ENCODE assay signal across 17 mouse cellular contexts in the genomic region with DNA sequence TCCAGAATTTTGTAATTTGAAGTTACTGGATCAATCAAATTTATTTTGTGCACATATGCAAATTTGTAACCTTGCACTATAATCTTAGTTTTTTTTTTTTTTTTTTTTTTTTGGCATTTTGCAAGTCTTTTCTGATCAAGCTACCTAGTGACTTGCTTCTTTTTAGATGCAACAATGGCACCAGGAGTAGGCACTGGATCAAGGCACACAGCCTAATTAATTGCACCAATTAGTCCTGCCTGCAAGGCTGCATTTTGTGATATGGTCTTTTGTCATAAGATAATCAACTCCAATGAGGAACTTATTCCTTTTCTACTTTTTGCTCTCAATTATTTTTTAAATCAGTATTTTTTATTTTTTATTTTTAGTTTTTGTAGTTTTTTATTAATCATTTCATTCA.
"Had no signal": no experiment of that assay in that cellular context is flagged by ENCODE, and none has a peak within 500 bp of the region (broad histone marks: within the 10 kb centered on the region; RNA-seq: fewer than 3 reads in every experiment).

No protein-coding gene starts in this region.

- H3K4me2 ChIP-seq: liver, embryonic 13.5 days; midbrain, embryonic 11.5 days; neural tube, embryonic 13.5 days; stomach, embryonic 15.5 days had no signal

- H3K27me3 ChIP-seq: liver, embryonic 13.5 days; neural tube, embryonic 13.5 days; stomach, embryonic 15.5 days had no signal

- H3K4me3 ChIP-seq: left cerebral cortex, adult 2 months; liver, embryonic 13.5 days; myocyte; neural tube, embryonic 13.5 days; stomach, embryonic 15.5 days had no signal

- H3K27ac ChIP-seq: left cerebral cortex, adult 2 months; liver, embryonic 13.5 days; neural tube, embryonic 13.5 days; stomach, embryonic 15.5 days had no signal

- H3K4me1 ChIP-seq: liver, embryonic 13.5 days; neural tube, embryonic 13.5 days; stomach, embryonic 15.5 days had no signal

- H3K36me3 ChIP-seq: liver, embryonic 13.5 days; neural tube, embryonic 13.5 days; stomach, embryonic 15.5 days had no signal

- H3K9ac ChIP-seq: liver, embryonic 13.5 days; neural tube, embryonic 13.5 days; stomach, embryonic 15.5 days had no signal

- H3K9me3 ChIP-seq: liver, embryonic 13.5 days; neural tube, embryonic 13.5 days; stomach, embryonic 15.5 days had no signal

- ATAC-seq: midbrain, embryonic 16.5 days had no signal

- DNase-seq: kidney, adult 9 months; kidney, postnatal 14 days; kidney, postnatal 4 days; liver, embryonic 13.5 days; lung, adult 2 months; lung, postnatal 14 days; lung, postnatal 4 days; retina, postnatal 1 day; right cerebral cortex, postnatal 25 days; spleen, adult 18-20 months; thymus, postnatal 25 days had no signal
